ENCODE assay signal across 8 mouse cellular contexts in genomic region chr13:95327345-95327741, GRCm38 (mm10). TPM values are rescaled to one million over a fixed set of nuclear protein-coding genes. Genes with fewer than 3 reads are reported as not detected.
DNase-seq lines count a peak whose midpoint lies in the region; ATAC-seq and TF ChIP-seq lines count a peak whose summit lies in the region.

No protein-coding gene starts in this region.

- H3K4me3 ChIP-seq in forebrain, embryonic 11.5 days (ENCODE audit: low read depth, low read length): peak overlapping the region; percentile 74
- H3K4me3 ChIP-seq in intestine, postnatal 0 days (ENCODE audit: low read depth, low read length): peak overlapping the region; percentile 95
- H3K4me3 ChIP-seq in liver, embryonic 16.5 days (ENCODE audit: low read depth, low read length): peak overlapping the region; percentile 38
- peak overlapping the region; percentile 68 for H3K4me3 ChIP-seq in neural tube, embryonic 15.5 days (replicated peaks)

- no peak for TF ChIP-seq CTCF in intestine, postnatal 0 days (IDR thresholded peaks at IDR 0.05; ENCODE audit: low read depth)

- no peaks in the 10 kb centered on the region; the same call in 1 of the 2 replicates for H3K36me3 ChIP-seq in forebrain, embryonic 11.5 days (ENCODE audit: control insufficient read depth, insufficient read depth, low read length)
- no peaks in the 10 kb centered on the region for H3K36me3 ChIP-seq in intestine, postnatal 0 days (ENCODE audit: control insufficient read depth, insufficient read depth)
- no peaks in the 10 kb centered on the region for H3K36me3 ChIP-seq in liver, embryonic 16.5 days (ENCODE audit: control insufficient read depth, insufficient read depth)
- no peaks in the 10 kb centered on the region for H3K36me3 ChIP-seq in neural tube, embryonic 15.5 days

- peak overlapping the region; percentile 98 for H3K9ac ChIP-seq in forebrain, embryonic 11.5 days (ENCODE audit: low read length)
- peak overlapping the region; percentile 100 for H3K9ac ChIP-seq in intestine, postnatal 0 days (ENCODE audit: low read depth, low read length)
- H3K9ac ChIP-seq in liver, embryonic 16.5 days (ENCODE audit: low read depth, low read length): peak overlapping the region; percentile 28; the same call in 1 of the 2 replicates
- H3K9ac ChIP-seq in neural tube, embryonic 15.5 days (replicated peaks): peak overlapping the region; percentile 85

- peak overlapping the region; percentile 87 for H3K4me2 ChIP-seq in forebrain, embryonic 11.5 days (ENCODE audit: low read depth, low read length, severe bottlenecking)
- H3K4me2 ChIP-seq in intestine, postnatal 0 days (replicated peaks; ENCODE audit: low read depth): peak overlapping the region; percentile 91
- H3K4me2 ChIP-seq in liver, embryonic 16.5 days (ENCODE audit: low read depth, low read length): peak overlapping the region; percentile 54
- peak overlapping the region; percentile 83 for H3K4me2 ChIP-seq in neural tube, embryonic 15.5 days

- H3K27me3 ChIP-seq in forebrain, embryonic 11.5 days (ENCODE audit: control insufficient read depth, insufficient read depth, low read length): no peaks in the 10 kb centered on the region
- no peaks in the 10 kb centered on the region for H3K27me3 ChIP-seq in intestine, postnatal 0 days (replicated peaks; ENCODE audit: control insufficient read depth, insufficient read depth, low read length)
- H3K27me3 ChIP-seq in liver, embryonic 16.5 days (ENCODE audit: control insufficient read depth, insufficient read depth, low read depth, low read length): peaks cover 12% of the 10 kb centered on the region
- H3K27me3 ChIP-seq in neural tube, embryonic 15.5 days (replicated peaks): no peaks in the 10 kb centered on the region

- peaks cover 13% of the 10 kb centered on the region for H3K4me1 ChIP-seq in forebrain, embryonic 11.5 days (replicated peaks; ENCODE audit: control insufficient read depth, insufficient read depth, low read length)
- peaks cover 8% of the 10 kb centered on the region; the same call in 1 of the 2 replicates for H3K4me1 ChIP-seq in intestine, postnatal 0 days (replicated peaks; ENCODE audit: control insufficient read depth, insufficient read depth, low read length)
- peaks cover 11% of the 10 kb centered on the region for H3K4me1 ChIP-seq in liver, embryonic 16.5 days (ENCODE audit: control insufficient read depth, low read depth, low read length)
- peaks cover 41% of the 10 kb centered on the region for H3K4me1 ChIP-seq in neural tube, embryonic 15.5 days

- WGBS in forebrain, embryonic 11.5 days: 7% methylated on average over 5 of the region's 5 CpGs
- WGBS in intestine, postnatal 0 days: 6% methylated on average over 5 of the region's 5 CpGs
- WGBS in liver, embryonic 16.5 days (ENCODE audit: insufficient replicate concordance): 22% methylated on average over 5 of the region's 5 CpGs
- 0% methylated on average over 5 of the region's 5 CpGs for WGBS in neural tube, embryonic 15.5 days

- no peak for ATAC-seq in cerebellum, adult (ENCODE audit: insufficient number of reproducible peaks, low FRiP score, low TSS enrichment)
- ATAC-seq in forebrain, embryonic 11.5 days (replicated peaks; ENCODE audit: low FRiP score): peak; percentile 42; the same call in 1 of the 2 replicates
- ATAC-seq in intestine, postnatal 0 days: no peak
- ATAC-seq in liver, embryonic 16.5 days (ENCODE audit: low read depth): no peak
- ATAC-seq in neural tube, embryonic 15.5 days (ENCODE audit: low FRiP score): no peak
- ATAC-seq in granulocyte monocyte progenitor cell, adult 5-6 weeks (replicated peaks; ENCODE audit: poor library complexity, severe bottlenecking): no peak

- no peaks in the 10 kb centered on the region for H3K9me3 ChIP-seq in forebrain, embryonic 11.5 days (ENCODE audit: control insufficient read depth, low read length)
- no peaks in the 10 kb centered on the region for H3K9me3 ChIP-seq in intestine, postnatal 0 days (ENCODE audit: control insufficient read depth)
- no peaks in the 10 kb centered on the region for H3K9me3 ChIP-seq in liver, embryonic 16.5 days (replicated peaks; ENCODE audit: control insufficient read depth, low read length)
- H3K9me3 ChIP-seq in neural tube, embryonic 15.5 days (replicated peaks): no peaks in the 10 kb centered on the region

- peak overlapping the region; percentile 62 for H3K27ac ChIP-seq in forebrain, embryonic 11.5 days (ENCODE audit: low read depth, low read length)
- H3K27ac ChIP-seq in intestine, postnatal 0 days (ENCODE audit: low read depth, low read length): peak overlapping the region; percentile 100
- peak overlapping the region; percentile 19; the same call in 1 of the 2 replicates for H3K27ac ChIP-seq in liver, embryonic 16.5 days (ENCODE audit: low read length)
- H3K27ac ChIP-seq in neural tube, embryonic 15.5 days (replicated peaks): peak overlapping the region; percentile 95

- DNase-seq in cerebellum, adult 11 months: peak; percentile 36
- DNase-seq in Muller cell, postnatal 12 days (ENCODE audit: inconsistent ontology term): peak; percentile 55
- peak; percentile 66 for DNase-seq in forebrain, embryonic 11.5 days (ENCODE audit: low spot score)

RNA-seq across cellular contexts. Expression of gene Zbed3, which starts 3.9 kb away (rescaled TPM):
- polyA plus RNA-seq in forebrain, embryonic 11.5 days (2014; fragmentation: Nextera tagmentation; extraction: Ambion mirVana): 63.9 and 64.5 TPM in 2 replicates
- 19.6 and 20.9 TPM in 2 replicates for polyA plus RNA-seq in intestine, postnatal 0 days (2015; fragmentation: Nextera tagmentation; extraction: Ambion mirVana)
- polyA plus RNA-seq in liver, embryonic 16.5 days (2015; fragmentation: Nextera tagmentation; extraction: Ambion mirVana): 4.9 and 5.2 TPM in 2 replicates
- 31.7 and 40.6 TPM in 2 replicates for polyA plus RNA-seq in neural tube, embryonic 15.5 days (2015; fragmentation: Nextera tagmentation; extraction: Ambion mirVana)
- 32.4 and 32.9 TPM in 2 replicates for total RNA-seq in granulocyte monocyte progenitor cell, adult 5-6 weeks (2014; fragmentation: Nextera tagmentation)
- total RNA-seq in granulocyte monocyte progenitor cell, adult 5-6 weeks (2017): 4.6 and 5.0 TPM in 2 replicates

RNA-seq across cellular contexts. Expression of gene Aggf1, which starts 47.8 kb away (rescaled TPM):
- polyA plus RNA-seq in forebrain, embryonic 11.5 days (2014; fragmentation: Nextera tagmentation; extraction: Ambion mirVana): 51.6 and 54.4 TPM in 2 replicates
- polyA plus RNA-seq in intestine, postnatal 0 days (2015; fragmentation: Nextera tagmentation; extraction: Ambion mirVana): 19.6 and 21.1 TPM in 2 replicates
- polyA plus RNA-seq in liver, embryonic 16.5 days (2015; fragmentation: Nextera tagmentation; extraction: Ambion mirVana): 13.1 and 13.3 TPM in 2 replicates
- polyA plus RNA-seq in neural tube, embryonic 15.5 days (2015; fragmentation: Nextera tagmentation; extraction: Ambion mirVana): 32.4 and 32.5 TPM in 2 replicates
- total RNA-seq in granulocyte monocyte progenitor cell, adult 5-6 weeks (2014; fragmentation: Nextera tagmentation): 28.1 and 37.4 TPM in 2 replicates
- total RNA-seq in granulocyte monocyte progenitor cell, adult 5-6 weeks (2017): 41.3 and 52.6 TPM in 2 replicates

Comparison
In these comparisons a context has a peak if more than half of its experiments do, and no peak if none do; other contexts are left out.
1. H3K27ac ChIP-seq: peak in every context shown above with its lines; median percentile 100 in intestine, postnatal 0 days; 95 in neural tube, embryonic 15.5 days; 62 in forebrain, embryonic 11.5 days; 19 in liver, embryonic 16.5 days.
2. H3K4me3 ChIP-seq: peak in every context shown above with its lines; median percentile 95 in intestine, postnatal 0 days; 74 in forebrain, embryonic 11.5 days; 68 in neural tube, embryonic 15.5 days; 38 in liver, embryonic 16.5 days.
3. H3K9ac ChIP-seq: peak in every context shown above with its lines; median percentile 100 in intestine, postnatal 0 days; 98 in forebrain, embryonic 11.5 days; 85 in neural tube, embryonic 15.5 days; 28 in liver, embryonic 16.5 days.